Mouse (Mus musculus): ENCODE results near the gene Gbgt1. TPM values are rescaled to one million over a fixed set of nuclear protein-coding genes. Genes with fewer than 3 reads are reported as not detected.

Gene Gbgt1
- total RNA-seq, 2 experiments from 2014 or later: 1.5 to 2.1 TPM

GRCm38 (mm10) chr2:28546560-28546959, 49.9 kb downstream of the Gbgt1 start:
- no peak for DNase-seq (ENCODE audit: extremely low spot score in 1 of 2, low spot score in 1 of 2)

DNA sequence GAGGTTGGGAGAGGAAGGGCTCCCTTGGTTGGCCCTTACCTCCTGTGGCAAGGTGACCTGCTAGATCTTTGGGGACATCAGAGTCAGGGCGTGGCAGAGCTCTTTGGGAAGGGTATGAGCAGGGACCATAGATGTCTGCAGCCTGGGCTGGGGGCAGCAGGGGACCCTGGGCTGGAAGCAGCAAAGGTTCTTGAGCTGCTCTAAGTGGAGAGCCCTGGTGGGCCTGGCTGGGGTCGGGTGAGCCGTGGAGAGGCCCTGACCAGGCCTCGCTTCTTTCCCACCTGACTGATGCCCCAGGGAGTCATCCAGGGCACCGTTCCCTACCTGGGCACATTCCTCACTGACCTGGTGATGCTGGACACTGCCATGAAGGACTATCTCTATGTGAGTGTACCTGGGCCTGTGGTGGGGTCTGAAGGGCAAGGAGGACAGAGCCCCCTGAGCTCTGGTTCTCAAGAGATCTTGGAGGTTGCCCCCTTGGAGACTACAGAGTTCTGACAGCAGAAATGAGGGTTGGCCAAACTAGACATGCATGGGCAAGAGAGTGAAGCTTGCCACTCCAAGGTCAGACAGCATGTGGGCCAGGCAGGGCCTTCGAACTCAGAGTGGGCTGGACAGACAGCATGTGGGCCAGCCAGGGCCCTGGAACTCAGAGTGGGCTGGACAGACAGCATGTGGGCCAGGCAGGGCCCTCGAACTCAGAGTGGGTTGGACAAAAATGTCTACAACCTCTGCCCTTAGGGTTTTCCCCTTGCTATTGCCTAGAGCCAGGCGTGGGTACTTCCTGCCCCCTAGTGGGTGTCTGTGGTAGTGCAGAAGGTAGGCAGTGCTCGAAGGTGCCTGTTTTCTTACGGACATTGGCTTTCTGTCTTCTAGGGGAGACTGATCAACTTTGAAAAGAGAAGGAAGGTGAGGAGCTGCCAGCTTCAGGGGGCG, 50.8 kb downstream of the Gbgt1 start:
- peak; percentile 74 to 95 for DNase-seq (ENCODE audit: extremely low spot score in 1 of 2, low spot score in 1 of 2)

DNA sequence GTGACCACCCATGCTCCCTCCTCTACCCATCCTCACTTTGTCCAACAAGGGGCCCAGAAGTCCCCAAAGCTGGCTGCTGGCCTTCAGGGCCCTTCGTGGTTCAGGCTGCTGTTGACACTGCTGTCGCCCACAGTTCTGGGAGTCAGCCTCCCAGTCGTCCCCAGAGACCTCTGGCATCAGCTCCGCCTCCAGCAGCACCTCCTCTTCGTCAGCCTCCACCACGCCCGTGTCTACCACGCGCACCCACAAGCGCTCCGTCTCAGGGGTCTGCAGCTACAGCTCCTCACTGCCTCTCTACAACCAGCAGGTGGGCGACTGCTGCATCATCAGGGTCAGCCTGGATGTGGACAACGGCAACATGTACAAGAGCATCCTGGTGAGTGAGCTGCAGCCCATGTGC, 52.5 kb downstream of the Gbgt1 start:
- DNase-seq (ENCODE audit: extremely low spot score in 1 of 2, low spot score in 1 of 2): no peak

DNA sequence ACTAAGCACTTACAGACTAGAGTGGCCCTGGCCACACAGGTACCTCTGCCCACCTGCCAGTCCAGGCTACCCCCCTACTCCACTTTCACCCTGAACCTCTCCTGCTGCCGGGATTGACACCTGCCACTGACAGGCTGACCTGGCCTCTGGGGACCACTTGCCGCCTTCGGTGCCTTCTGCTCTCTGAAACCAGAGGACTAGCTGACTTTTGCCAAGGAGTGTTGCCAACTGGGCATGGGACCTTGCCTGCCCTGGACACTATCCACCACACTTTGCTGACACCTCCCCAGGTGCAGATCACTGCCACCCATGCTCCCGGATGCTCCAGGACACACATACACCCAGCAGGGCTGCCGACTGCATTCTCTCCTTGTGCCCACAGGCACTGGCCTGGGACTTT, 55.6 kb downstream of the Gbgt1 start:
- no peak for DNase-seq (ENCODE audit: extremely low spot score in 1 of 2, low spot score in 1 of 2)

Other genes starting within 250 kb of the Gbgt1 start
- 10 to 100 TPM; 14.3 to 16.0 TPM for gene Ppp1r26, start 50.1 kb upstream of the Gbgt1 start, total RNA-seq (2021)
- 1 to 10 TPM; 2.8 to 3.8 TPM for gene 1700007K13Rik, start 30.6 kb upstream of the Gbgt1 start, total RNA-seq (2021)
- 10 to 100 TPM; 38.3 to 39.2 TPM for gene Mrps2, start 28.8 kb upstream of the Gbgt1 start, total RNA-seq (2021)
- gene Gm10134, start 9.2 kb downstream of the Gbgt1 start, total RNA-seq (2021): 1 to 10 TPM in 1 of 2 experiments, not detected in 1; 2.0 TPM
- gene Ralgds, start 16.2 kb downstream of the Gbgt1 start, total RNA-seq (2021): 100 to 1,000 TPM; 115 to 132 TPM
- gene Cel, start 66.5 kb downstream of the Gbgt1 start, total RNA-seq (2021): not detected
- 10 to 100 TPM; 18.9 to 19.5 TPM for gene Gtf3c5, start 86.9 kb downstream of the Gbgt1 start, total RNA-seq (2021)
- not detected for gene Gfi1b, start 125.1 kb downstream of the Gbgt1 start, total RNA-seq (2021)
- 10 to 100 TPM; 36.1 to 44.0 TPM for gene Tsc1, start 144.3 kb downstream of the Gbgt1 start, total RNA-seq (2021)
- gene Spaca9, start 202.8 kb downstream of the Gbgt1 start, total RNA-seq (2021): under 1 TPM in 1 of 2 experiments, not detected in 1; 0.91 TPM
- gene Ak8, start 203.3 kb downstream of the Gbgt1 start, total RNA-seq (2021): 1 to 10 TPM; 1.1 TPM

Data from layer of hippocampus, postnatal 25 days (tissue).